Mouse (Mus musculus): Measurements from ENCODE around the gene Clybl. TPM values are rescaled to one million over a fixed set of nuclear protein-coding genes. Genes with fewer than 3 reads are reported as not detected.

The Clybl gene
- polyA plus RNA-seq, 1 experiment = 30.9 TPM

DNA sequence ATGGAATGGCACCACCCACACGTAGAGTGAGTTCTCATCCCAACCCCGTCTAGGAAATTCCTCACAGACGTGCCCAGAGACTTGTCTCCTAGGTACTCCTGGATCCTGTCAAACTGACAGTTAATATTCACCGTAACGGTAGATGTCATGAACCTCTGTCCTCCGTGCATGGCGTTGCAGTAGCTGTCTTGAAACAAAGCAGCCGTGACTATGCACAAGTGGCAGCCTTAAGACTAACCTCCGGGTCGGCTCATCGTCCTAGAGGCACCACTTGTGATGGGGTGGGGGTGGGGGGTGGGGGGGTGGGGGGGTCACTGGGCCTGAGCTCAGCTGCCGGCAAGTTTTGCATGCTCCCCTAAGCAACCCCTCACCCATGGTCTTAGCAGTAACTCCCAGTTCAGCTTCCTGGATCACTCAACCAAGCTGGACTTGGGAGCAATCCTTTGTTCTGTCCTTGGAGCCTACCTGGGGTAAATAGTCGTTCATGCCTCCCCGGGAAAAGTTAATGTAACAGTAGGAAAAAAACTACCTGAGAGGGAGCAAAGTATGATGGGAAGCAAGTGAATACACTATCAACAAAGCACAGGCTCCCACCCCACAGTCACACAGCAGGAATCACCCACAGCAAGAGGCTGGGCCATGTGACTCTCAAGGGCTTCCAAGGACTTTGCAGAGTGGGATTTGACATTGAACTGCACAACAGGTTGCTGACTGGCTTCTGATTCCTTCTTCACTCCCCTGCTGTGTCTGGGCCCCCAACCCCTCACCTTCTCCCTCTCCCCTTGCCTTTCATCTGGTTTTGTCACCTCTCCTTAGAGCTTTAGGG, 150.3 kb downstream of the Clybl start:
- no peaks in the 10 kb centered on the region for H3K36me3 ChIP-seq (ENCODE audit: control insufficient read depth, insufficient read depth)
- H3K4me2 ChIP-seq (ENCODE audit: low read depth) = no peak overlapping the region

DNA sequence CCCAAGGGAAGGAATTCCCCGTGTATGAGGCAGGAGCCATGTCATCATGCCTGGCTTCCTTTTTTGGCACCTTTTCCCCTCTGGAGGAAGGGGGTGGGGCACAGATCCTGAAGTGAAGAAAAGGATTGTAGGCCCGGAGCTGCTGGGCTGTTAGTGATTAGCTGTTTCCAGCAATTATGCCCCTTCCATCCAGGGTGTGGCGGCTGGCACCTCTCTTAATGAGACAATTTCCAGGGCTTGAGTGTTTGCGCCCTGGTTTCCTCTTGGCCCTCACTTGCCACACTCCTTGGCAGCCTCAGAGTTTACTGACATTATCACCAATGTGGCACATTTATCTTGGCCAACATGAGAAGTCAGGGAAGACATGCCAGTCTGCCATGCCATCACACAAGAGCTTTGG, 155.5 kb downstream of the Clybl start:
- no peak for TF ChIP-seq TCF12 (IDR thresholded peaks at IDR 0.05; ENCODE audit: insufficient read depth, poor library complexity, severe bottlenecking)
- TF ChIP-seq E2F4 (IDR thresholded peaks at IDR 0.05; ENCODE audit: insufficient read depth) = no peak
- TF ChIP-seq MYOD1 (IDR thresholded peaks at IDR 0.05; ENCODE audit: control insufficient read depth in 1 of 3, insufficient read length in 2 of 3, low read depth in 2 of 3) = no peak
- no peak for TF ChIP-seq SRF (IDR thresholded peaks at IDR 0.05; ENCODE audit: control insufficient read depth, insufficient read length, low read depth)
- TF ChIP-seq USF1 (IDR thresholded peaks at IDR 0.05; ENCODE audit: low read depth) = no peak
- no peak for TF ChIP-seq REST (IDR thresholded peaks at IDR 0.05; ENCODE audit: insufficient read depth, insufficient read length)
- TF ChIP-seq POLR2AphosphoS2 (IDR thresholded peaks at IDR 0.05; ENCODE audit: insufficient read length, low read depth) = no peak
- TF ChIP-seq MAX (IDR thresholded peaks at IDR 0.05; ENCODE audit: low read depth) = no peak
- TF ChIP-seq TCF3 (IDR thresholded peaks at IDR 0.05; ENCODE audit: insufficient read length, low read depth) = no peak
- Histone ChIP-seq H3ac (ENCODE audit: control insufficient read depth, insufficient read length) (no peak overlapping the region), H3K27me3 (ENCODE audit: control insufficient read depth, insufficient read depth, insufficient read length) (no peaks in the 10 kb centered on the region), H3K36me3 (ENCODE audit: control insufficient read depth, insufficient read depth) (no peaks in the 10 kb centered on the region), H3K4me2 (ENCODE audit: low read depth) (no peak overlapping the region), H3K79me2 (ENCODE audit: control insufficient read depth, insufficient read depth) (no peaks in the 10 kb centered on the region), H3K4me3 (no peak overlapping the region)

More for the DNA sequence above, 150.3 kb downstream of the Clybl start:
- no peak overlapping the region for H3K4me3 ChIP-seq
- H3K79me2 ChIP-seq (ENCODE audit: control insufficient read depth, insufficient read depth) = no peaks in the 10 kb centered on the region
- TF ChIP-seq POLR2A (IDR thresholded peaks at IDR 0.05; ENCODE audit: insufficient read length, low read depth) = no peak
- TF ChIP-seq TCF12 (IDR thresholded peaks at IDR 0.05; ENCODE audit: insufficient read depth, poor library complexity, severe bottlenecking) = no peak
- TF ChIP-seq TCF3 (IDR thresholded peaks at IDR 0.05; ENCODE audit: insufficient read length, low read depth) = no peak
- no peak for TF ChIP-seq E2F4 (IDR thresholded peaks at IDR 0.05; ENCODE audit: insufficient read depth)
- TF ChIP-seq REST (IDR thresholded peaks at IDR 0.05; ENCODE audit: insufficient read depth, insufficient read length) = no peak
- TF ChIP-seq SRF (IDR thresholded peaks at IDR 0.05; ENCODE audit: control insufficient read depth, insufficient read length, low read depth) = no peak
- TF ChIP-seq MYOG (IDR thresholded peaks at IDR 0.05; ENCODE audit: control insufficient read depth in 1 of 3, insufficient read depth in 1 of 3, insufficient read length in 2 of 3, low read depth in 2 of 3) = no peak
- no peak for TF ChIP-seq POLR2AphosphoS2 (IDR thresholded peaks at IDR 0.05; ENCODE audit: insufficient read length, low read depth)
- TF ChIP-seq MYOD1 (IDR thresholded peaks at IDR 0.05; ENCODE audit: control insufficient read depth in 1 of 3, insufficient read length in 2 of 3, low read depth in 2 of 3) = no peak
- no peak for TF ChIP-seq CEBPB (IDR thresholded peaks at IDR 0.05; ENCODE audit: insufficient read depth, poor library complexity, severe bottlenecking)
- H3K27me3 ChIP-seq (ENCODE audit: control insufficient read depth, insufficient read depth, insufficient read length) = no peaks in the 10 kb centered on the region
- no peak overlapping the region for H3ac ChIP-seq (ENCODE audit: control insufficient read depth, insufficient read length)

DNA sequence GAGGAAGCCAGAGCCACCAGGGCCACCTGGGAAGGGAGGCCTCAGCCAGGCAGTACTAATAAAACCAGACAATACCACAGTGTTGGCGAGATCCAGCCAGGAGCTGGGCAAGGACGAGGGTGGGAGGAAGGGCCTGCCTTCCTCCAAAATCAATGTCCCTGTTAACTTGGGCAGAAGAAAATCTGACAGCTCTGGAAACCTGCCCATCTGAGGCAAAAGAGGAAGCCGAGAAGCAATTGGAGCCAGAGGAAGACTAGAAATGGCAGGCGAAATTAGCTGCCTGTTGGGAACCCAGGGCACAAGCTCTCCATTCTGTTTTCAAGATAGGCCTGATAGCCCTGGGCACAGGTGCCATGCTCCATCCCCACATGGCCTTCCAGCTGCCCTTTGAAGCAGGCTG, 157.3 kb downstream of the Clybl start:
- H3K4me3 ChIP-seq = no peak overlapping the region
- TF ChIP-seq MYOD1 (IDR thresholded peaks at IDR 0.05; ENCODE audit: control insufficient read depth in 1 of 3, insufficient read length in 2 of 3, low read depth in 2 of 3) (no peak), MAX (IDR thresholded peaks at IDR 0.05; ENCODE audit: low read depth) (no peak), E2F4 (IDR thresholded peaks at IDR 0.05; ENCODE audit: insufficient read depth) (no peak), USF1 (IDR thresholded peaks at IDR 0.05; ENCODE audit: low read depth) (no peak), CEBPB (IDR thresholded peaks at IDR 0.05; ENCODE audit: insufficient read depth, poor library complexity, severe bottlenecking) (no peak), TCF12 (IDR thresholded peaks at IDR 0.05; ENCODE audit: insufficient read depth, poor library complexity, severe bottlenecking) (no peak), SRF (IDR thresholded peaks at IDR 0.05; ENCODE audit: control insufficient read depth, insufficient read length, low read depth) (no peak), POLR2A (IDR thresholded peaks at IDR 0.05; ENCODE audit: insufficient read length, low read depth) (no peak), TCF3 (IDR thresholded peaks at IDR 0.05; ENCODE audit: insufficient read length, low read depth) (no peak), MYOG (IDR thresholded peaks at IDR 0.05; ENCODE audit: control insufficient read depth in 1 of 3, insufficient read depth in 1 of 3, insufficient read length in 2 of 3, low read depth in 2 of 3) (no peak), REST (IDR thresholded peaks at IDR 0.05; ENCODE audit: insufficient read depth, insufficient read length) (no peak), POLR2AphosphoS2 (IDR thresholded peaks at IDR 0.05; ENCODE audit: insufficient read length, low read depth) (no peak)
- H3K4me2 ChIP-seq (ENCODE audit: low read depth) = no peak overlapping the region
- no peak overlapping the region for H3ac ChIP-seq (ENCODE audit: control insufficient read depth, insufficient read length)
- no peaks in the 10 kb centered on the region for H3K27me3 ChIP-seq (ENCODE audit: control insufficient read depth, insufficient read depth, insufficient read length)
- H3K36me3 ChIP-seq (ENCODE audit: control insufficient read depth, insufficient read depth) = no peaks in the 10 kb centered on the region
- no peaks in the 10 kb centered on the region for H3K79me2 ChIP-seq (ENCODE audit: control insufficient read depth, insufficient read depth)

- Histone ChIP-seq H3K4me3 (no peak overlapping the region), H3K79me2 (ENCODE audit: control insufficient read depth, insufficient read depth) (no peaks in the 10 kb centered on the region), H3K4me2 (ENCODE audit: low read depth) (no peak overlapping the region), H3K36me3 (ENCODE audit: control insufficient read depth, insufficient read depth) (no peaks in the 10 kb centered on the region), H3K27me3 (ENCODE audit: control insufficient read depth, insufficient read depth, insufficient read length) (no peaks in the 10 kb centered on the region), H3ac (ENCODE audit: control insufficient read depth, insufficient read length) (no peak overlapping the region)
- TF ChIP-seq SRF (IDR thresholded peaks at IDR 0.05; ENCODE audit: control insufficient read depth, insufficient read length, low read depth) (no peak), REST (IDR thresholded peaks at IDR 0.05; ENCODE audit: insufficient read depth, insufficient read length) (no peak), POLR2A (IDR thresholded peaks at IDR 0.05; ENCODE audit: insufficient read length, low read depth) (no peak), TCF12 (IDR thresholded peaks at IDR 0.05; ENCODE audit: insufficient read depth, poor library complexity, severe bottlenecking) (no peak), CEBPB (IDR thresholded peaks at IDR 0.05; ENCODE audit: insufficient read depth, poor library complexity, severe bottlenecking) (no peak), MAX (IDR thresholded peaks at IDR 0.05; ENCODE audit: low read depth) (no peak)
These were observed 158.6 kb downstream of the Clybl start for GRCm38 (mm10) chr14:122340141-122340540.
